Mouse (Mus musculus): ENCODE results near the gene Dennd5a. TPM values are rescaled to one million over a fixed set of nuclear protein-coding genes. Genes with fewer than 3 reads are reported as not detected.

The Dennd5a gene
- polyA plus RNA-seq, 1 experiment from 2014 or later: 58.3 TPM

- no peak overlapping the region for H3K9ac ChIP-seq (ENCODE audit: low read depth, low read length)
- no peak for ATAC-seq (ENCODE audit: low read depth)
- H3K9me3 ChIP-seq (ENCODE audit: control insufficient read depth, low read length): no peaks in the 10 kb centered on the region
- peaks cover 70% of the 10 kb centered on the region for H3K36me3 ChIP-seq (ENCODE audit: control insufficient read depth, insufficient read depth, low read length)
- H3K4me3 ChIP-seq (ENCODE audit: low read depth, low read length): no peak overlapping the region
- 91% methylated on average over 4 of the region's 4 CpGs for WGBS
- H3K27me3 ChIP-seq (replicated peaks; ENCODE audit: control insufficient read depth, insufficient read depth, low read length): no peaks in the 10 kb centered on the region
- H3K4me2 ChIP-seq (ENCODE audit: low read depth, low read length): no peak overlapping the region
- no peaks in the 10 kb centered on the region for H3K4me1 ChIP-seq (ENCODE audit: control insufficient read depth, insufficient read depth, low read length)
- H3K27ac ChIP-seq (replicated peaks; ENCODE audit: low read depth, low read length): no peak overlapping the region
- DNase-seq (ENCODE audit: low spot score): no peak
These were observed 37.4 kb downstream of the Dennd5a start for GRCm38 (mm10) chr7:109922889-109923288.

GRCm38 (mm10) chr7:109906165-109906564 is 54.1 kb downstream of the Dennd5a start:
- no peak overlapping the region for H3K9ac ChIP-seq (ENCODE audit: low read depth, low read length)
- ATAC-seq (ENCODE audit: low read depth) (no peak), DNase-seq (ENCODE audit: low spot score) (no peak)
- no peak overlapping the region for H3K27ac ChIP-seq (replicated peaks; ENCODE audit: low read depth, low read length)
- H3K4me2 ChIP-seq (ENCODE audit: low read depth, low read length): no peak overlapping the region
- no peaks in the 10 kb centered on the region for H3K27me3 ChIP-seq (replicated peaks; ENCODE audit: control insufficient read depth, insufficient read depth, low read length)
- WGBS: 96% methylated on average over 2 of the region's 2 CpGs
- no peak overlapping the region for H3K4me3 ChIP-seq (ENCODE audit: low read depth, low read length)
- H3K36me3 ChIP-seq (ENCODE audit: control insufficient read depth, insufficient read depth, low read length): peaks cover 89% of the 10 kb centered on the region
- no peaks in the 10 kb centered on the region for H3K9me3 ChIP-seq (ENCODE audit: control insufficient read depth, low read length)
- no peaks in the 10 kb centered on the region for H3K4me1 ChIP-seq (ENCODE audit: control insufficient read depth, insufficient read depth, low read length)

- peaks cover 99% of the 10 kb centered on the region for H3K36me3 ChIP-seq (ENCODE audit: control insufficient read depth, insufficient read depth, low read length)
- H3K9me3 ChIP-seq (ENCODE audit: control insufficient read depth, low read length): no peaks in the 10 kb centered on the region
- no peaks in the 10 kb centered on the region for H3K4me1 ChIP-seq (ENCODE audit: control insufficient read depth, insufficient read depth, low read length)
- 90% methylated on average over 9 of the region's 9 CpGs for WGBS
- H3K27ac ChIP-seq (replicated peaks; ENCODE audit: low read depth, low read length): no peak overlapping the region
- no peak overlapping the region for H3K4me2 ChIP-seq (ENCODE audit: low read depth, low read length)
- H3K27me3 ChIP-seq (replicated peaks; ENCODE audit: control insufficient read depth, insufficient read depth, low read length): no peaks in the 10 kb centered on the region
- DNase-seq (ENCODE audit: low spot score) (no peak), ATAC-seq (ENCODE audit: low read depth) (no peak)
- no peak overlapping the region for H3K4me3 ChIP-seq (ENCODE audit: low read depth, low read length)
- H3K9ac ChIP-seq (ENCODE audit: low read depth, low read length): no peak overlapping the region
These were observed 59.3 kb downstream of the Dennd5a start for GRCm38 (mm10) chr7:109900921-109901320.

GRCm38 (mm10) chr7:109898911-109899310 is 61.4 kb downstream of the Dennd5a start:
- Histone ChIP-seq H3K4me2 (ENCODE audit: low read depth, low read length) (no peak overlapping the region), H3K4me1 (ENCODE audit: control insufficient read depth, insufficient read depth, low read length) (no peaks in the 10 kb centered on the region), H3K27ac (replicated peaks; ENCODE audit: low read depth, low read length) (no peak overlapping the region), H3K27me3 (replicated peaks; ENCODE audit: control insufficient read depth, insufficient read depth, low read length) (no peaks in the 10 kb centered on the region), H3K4me3 (ENCODE audit: low read depth, low read length) (no peak overlapping the region), H3K36me3 (ENCODE audit: control insufficient read depth, insufficient read depth, low read length) (peaks cover 100% of the 10 kb centered on the region), H3K9ac (ENCODE audit: low read depth, low read length) (no peak overlapping the region), H3K9me3 (ENCODE audit: control insufficient read depth, low read length) (no peaks in the 10 kb centered on the region)
- no peak for ATAC-seq (ENCODE audit: low read depth)
- DNase-seq (ENCODE audit: low spot score): no peak

- DNase-seq (ENCODE audit: low spot score) (peak; percentile 79), ATAC-seq (ENCODE audit: low read depth) (peak; percentile 46)
- H3K27me3 ChIP-seq (replicated peaks; ENCODE audit: control insufficient read depth, insufficient read depth, low read length): no peaks in the 10 kb centered on the region
- WGBS: 33% methylated on average over 3 of the region's 3 CpGs
- no peak overlapping the region for H3K4me2 ChIP-seq (ENCODE audit: low read depth, low read length)
- no peak overlapping the region for H3K9ac ChIP-seq (ENCODE audit: low read depth, low read length)
- H3K4me3 ChIP-seq (ENCODE audit: low read depth, low read length): no peak overlapping the region
- H3K9me3 ChIP-seq (ENCODE audit: control insufficient read depth, low read length): 0 out of 2 replicates have a peak, but pooled peaks cover under 1% of the 10 kb centered on the region
- H3K4me1 ChIP-seq (ENCODE audit: control insufficient read depth, insufficient read depth, low read length): no peaks in the 10 kb centered on the region
- H3K36me3 ChIP-seq (ENCODE audit: control insufficient read depth, insufficient read depth, low read length): peaks cover 70% of the 10 kb centered on the region
- no peak overlapping the region for H3K27ac ChIP-seq (replicated peaks; ENCODE audit: low read depth, low read length)
These were observed 67.7 kb downstream of the Dennd5a start for GRCm38 (mm10) chr7:109892530-109892929.

- no peak for DNase-seq (ENCODE audit: low spot score)
- ATAC-seq (ENCODE audit: low read depth): peak; percentile 47; the same call in 1 of the 2 replicates
- 69% methylated on average over 4 of the region's 4 CpGs for WGBS
- H3K9me3 ChIP-seq (ENCODE audit: control insufficient read depth, low read length): peaks cover 8% of the 10 kb centered on the region; the same call in 1 of the 2 replicates
- peaks cover 69% of the 10 kb centered on the region for H3K36me3 ChIP-seq (ENCODE audit: control insufficient read depth, insufficient read depth, low read length)
- no peaks in the 10 kb centered on the region for H3K4me1 ChIP-seq (ENCODE audit: control insufficient read depth, insufficient read depth, low read length)
- no peaks in the 10 kb centered on the region for H3K27me3 ChIP-seq (replicated peaks; ENCODE audit: control insufficient read depth, insufficient read depth, low read length)
- H3K4me3 ChIP-seq (ENCODE audit: low read depth, low read length): no peak overlapping the region
- no peak overlapping the region for H3K27ac ChIP-seq (replicated peaks; ENCODE audit: low read depth, low read length)
- no peak overlapping the region for H3K9ac ChIP-seq (ENCODE audit: low read depth, low read length)
- no peak overlapping the region for H3K4me2 ChIP-seq (ENCODE audit: low read depth, low read length)
These were observed 68.5 kb downstream of the Dennd5a start for GRCm38 (mm10) chr7:109891786-109892185.

GRCm38 (mm10) chr7:109890256-109890655 is 70.0 kb downstream of the Dennd5a start:
- Histone ChIP-seq H3K36me3 (ENCODE audit: control insufficient read depth, insufficient read depth, low read length) (peaks cover 60% of the 10 kb centered on the region), H3K27me3 (replicated peaks; ENCODE audit: control insufficient read depth, insufficient read depth, low read length) (no peaks in the 10 kb centered on the region), H3K9ac (ENCODE audit: low read depth, low read length) (no peak overlapping the region), H3K4me3 (ENCODE audit: low read depth, low read length) (no peak overlapping the region), H3K9me3 (ENCODE audit: control insufficient read depth, low read length) (peaks cover 11% of the 10 kb centered on the region; the same call in 1 of the 2 replicates), H3K27ac (replicated peaks; ENCODE audit: low read depth, low read length) (no peak overlapping the region), H3K4me1 (ENCODE audit: control insufficient read depth, insufficient read depth, low read length) (no peaks in the 10 kb centered on the region), H3K4me2 (ENCODE audit: low read depth, low read length) (no peak overlapping the region)
- ATAC-seq (ENCODE audit: low read depth) (no peak), DNase-seq (ENCODE audit: low spot score) (no peak)
- WGBS: 96% methylated on average over 2 of the region's 2 CpGs

- peaks cover 11% of the 10 kb centered on the region; the same call in 1 of the 2 replicates for H3K9me3 ChIP-seq (ENCODE audit: control insufficient read depth, low read length)
- ATAC-seq (ENCODE audit: low read depth): no peak
These were observed 71.0 kb downstream of the Dennd5a start for GRCm38 (mm10) chr7:109889300-109889699.

GRCm38 (mm10) chr7:109886249-109886648 is 74.0 kb downstream of the Dennd5a start:
- Histone ChIP-seq H3K27ac (replicated peaks; ENCODE audit: low read depth, low read length) (no peak overlapping the region), H3K4me3 (ENCODE audit: low read depth, low read length) (no peak overlapping the region), H3K9ac (ENCODE audit: low read depth, low read length) (no peak overlapping the region), H3K9me3 (ENCODE audit: control insufficient read depth, low read length) (peaks cover 11% of the 10 kb centered on the region; the same call in 1 of the 2 replicates), H3K4me1 (ENCODE audit: control insufficient read depth, insufficient read depth, low read length) (no peaks in the 10 kb centered on the region), H3K36me3 (ENCODE audit: control insufficient read depth, insufficient read depth, low read length) (peaks cover 21% of the 10 kb centered on the region), H3K27me3 (replicated peaks; ENCODE audit: control insufficient read depth, insufficient read depth, low read length) (no peaks in the 10 kb centered on the region), H3K4me2 (ENCODE audit: low read depth, low read length) (no peak overlapping the region)
- WGBS: 85% methylated on average over 1 of the region's 1 CpGs
- no peak for ATAC-seq (ENCODE audit: low read depth)
- DNase-seq (ENCODE audit: low spot score): no peak

More at GRCm38 (mm10) chr7:109889300-109889699, 71.0 kb downstream of the Dennd5a start:
- DNase-seq (ENCODE audit: low spot score): no peak
- Histone ChIP-seq H3K4me3 (ENCODE audit: low read depth, low read length) (no peak overlapping the region), H3K36me3 (ENCODE audit: control insufficient read depth, insufficient read depth, low read length) (peaks cover 51% of the 10 kb centered on the region), H3K4me1 (ENCODE audit: control insufficient read depth, insufficient read depth, low read length) (no peaks in the 10 kb centered on the region), H3K4me2 (ENCODE audit: low read depth, low read length) (no peak overlapping the region), H3K27me3 (replicated peaks; ENCODE audit: control insufficient read depth, insufficient read depth, low read length) (no peaks in the 10 kb centered on the region), H3K27ac (replicated peaks; ENCODE audit: low read depth, low read length) (no peak overlapping the region), H3K9ac (ENCODE audit: low read depth, low read length) (no peak overlapping the region)
- 51% methylated on average over 5 of the region's 5 CpGs for WGBS
